Mouse (Mus musculus): ENCODE results near the gene Gm20388. TPM values are rescaled to one million over a fixed set of nuclear protein-coding genes. Genes with fewer than 3 reads are reported as not detected.
"Not testable (repeated sequence)": the region's sequence is repeated elsewhere in the genome, so short reads cannot be mapped to it uniquely, and the experiment has no call there.

Gm20388 gene
- polyA plus RNA-seq, 1 experiment = 18.7 TPM

- TF ChIP-seq POLR2A (IDR thresholded peaks at IDR 0.05; ENCODE audit: borderline replicate concordance, insufficient read depth, low read length) (no peak), CTCF (IDR thresholded peaks at IDR 0.05; ENCODE audit: borderline replicate concordance, insufficient read depth, low read depth, low read length) (no peak)
- WGBS = 63% methylated on average over 8 of the region's 8 CpGs
- 0 out of 2 replicates have a peak, but pooled peaks cover 2% of the 10 kb centered on the region for H3K4me1 ChIP-seq (ENCODE audit: control insufficient read depth, insufficient read depth, low read length)
These were observed 3189.6 kb downstream of the Gm20388 start for GRCm38 (mm10) chr8:123100288-123100687.

GRCm38 (mm10) chr8:123101244-123101643 is 3190.6 kb downstream of the Gm20388 start:
- WGBS = 78% methylated on average over 4 of the region's 4 CpGs
- no peak for DNase-seq
- no peaks in the 10 kb centered on the region for H3K27me3 ChIP-seq (ENCODE audit: control insufficient read depth, insufficient read depth, low read length)
- H3K4me1 ChIP-seq (ENCODE audit: control insufficient read depth, insufficient read depth, low read length) = 0 out of 2 replicates have a peak, but pooled peaks cover 2% of the 10 kb centered on the region
- H3K27ac ChIP-seq (ENCODE audit: insufficient read depth, low read length) = no peak overlapping the region
- H3K4me3 ChIP-seq (replicated peaks; ENCODE audit: insufficient read depth, low read depth, low read length) = no peak overlapping the region
- TF ChIP-seq CTCF (IDR thresholded peaks at IDR 0.05; ENCODE audit: borderline replicate concordance, insufficient read depth, low read depth, low read length) = no peak
- no peak for TF ChIP-seq POLR2A (IDR thresholded peaks at IDR 0.05; ENCODE audit: borderline replicate concordance, insufficient read depth, low read length)

More at GRCm38 (mm10) chr8:123100288-123100687, 3189.6 kb downstream of the Gm20388 start:
- H3K27ac ChIP-seq (ENCODE audit: insufficient read depth, low read length) = no peak overlapping the region
- DNase-seq = no peak
- no peak overlapping the region for H3K4me3 ChIP-seq (replicated peaks; ENCODE audit: insufficient read depth, low read depth, low read length)
- H3K27me3 ChIP-seq (ENCODE audit: control insufficient read depth, insufficient read depth, low read length) = no peaks in the 10 kb centered on the region

- Histone ChIP-seq H3K4me3 (replicated peaks; ENCODE audit: insufficient read depth, low read depth, low read length) (peak within 1 kb of the TSS; percentile 58), H3K27me3 (ENCODE audit: control insufficient read depth, insufficient read depth, low read length) (no peaks in the 10 kb centered on the region), H3K4me1 (ENCODE audit: control insufficient read depth, insufficient read depth, low read length) (0 out of 2 replicates have a peak, but pooled peaks cover 2% of the 10 kb centered on the region), H3K27ac (ENCODE audit: insufficient read depth, low read length) (no peak within 1 kb of the TSS)
- DNase-seq = peak; percentile 98
- TF ChIP-seq POLR2A (IDR thresholded peaks at IDR 0.05; ENCODE audit: borderline replicate concordance, insufficient read depth, low read length) (peak; percentile 86), CTCF (IDR thresholded peaks at IDR 0.05; ENCODE audit: borderline replicate concordance, insufficient read depth, low read depth, low read length) (no peak)
- 1% methylated on average over 56 of the region's 56 CpGs for WGBS
These were observed 3191.4 kb downstream of the Gm20388 start, which contains the start of gene Rpl13 for GRCm38 (mm10) chr8:123101735-123102685. Gene Rpl13, plus strand, starts transcription at chr8:123102350.

GRCm38 (mm10) chr8:123102855-123103254 is 3192.2 kb downstream of the Gm20388 start:
- H3K4me3 ChIP-seq (replicated peaks; ENCODE audit: insufficient read depth, low read depth, low read length) = peak overlapping the region; percentile 58
- H3K27ac ChIP-seq (ENCODE audit: insufficient read depth, low read length); H3K27me3 ChIP-seq (ENCODE audit: control insufficient read depth, insufficient read depth, low read length); H3K4me1 ChIP-seq (ENCODE audit: control insufficient read depth, insufficient read depth, low read length): not testable (repeated sequence)
- WGBS = under 1% methylated on average over 26 of the region's 26 CpGs
- DNase-seq = peak in 1 of 2 experiments; percentile 33

- WGBS = 6% methylated on average over 15 of the region's 15 CpGs
- no peak overlapping the region for H3K27ac ChIP-seq (ENCODE audit: insufficient read depth, low read length)
These were observed 3192.6 kb downstream of the Gm20388 start for GRCm38 (mm10) chr8:123103285-123103684.

GRCm38 (mm10) chr8:123104046-123104767 is 3193.6 kb downstream of the Gm20388 start:
- 67% methylated on average over 6 of the region's 6 CpGs for WGBS
- Histone ChIP-seq H3K4me3 (replicated peaks; ENCODE audit: insufficient read depth, low read depth, low read length) (no peak overlapping the region), H3K27me3 (ENCODE audit: control insufficient read depth, insufficient read depth, low read length) (no peaks in the 10 kb centered on the region), H3K4me1 (ENCODE audit: control insufficient read depth, insufficient read depth, low read length) (0 out of 2 replicates have a peak, but pooled peaks cover 2% of the 10 kb centered on the region), H3K27ac (ENCODE audit: insufficient read depth, low read length) (no peak overlapping the region)
- TF ChIP-seq POLR2A (IDR thresholded peaks at IDR 0.05; ENCODE audit: borderline replicate concordance, insufficient read depth, low read length) (no peak), CTCF (IDR thresholded peaks at IDR 0.05; ENCODE audit: borderline replicate concordance, insufficient read depth, low read depth, low read length) (no peak)
- DNase-seq = no peak

More at GRCm38 (mm10) chr8:123103285-123103684, 3192.6 kb downstream of the Gm20388 start:
- H3K4me3 ChIP-seq (replicated peaks; ENCODE audit: insufficient read depth, low read depth, low read length) = peak overlapping the region; percentile 58
- H3K27me3 ChIP-seq (ENCODE audit: control insufficient read depth, insufficient read depth, low read length) = no peaks in the 10 kb centered on the region
- no peak for DNase-seq
- TF ChIP-seq POLR2A (IDR thresholded peaks at IDR 0.05; ENCODE audit: borderline replicate concordance, insufficient read depth, low read length) (no peak), CTCF (IDR thresholded peaks at IDR 0.05; ENCODE audit: borderline replicate concordance, insufficient read depth, low read depth, low read length) (no peak)
- H3K4me1 ChIP-seq (ENCODE audit: control insufficient read depth, insufficient read depth, low read length) = 0 out of 2 replicates have a peak, but pooled peaks cover 2% of the 10 kb centered on the region

GRCm38 (mm10) chr8:123105553-123106326 is 3195.1 kb downstream of the Gm20388 start:
- peak in 1 of 2 experiments; percentile 30 for DNase-seq

More at GRCm38 (mm10) chr8:123105553-123106326, 3195.1 kb downstream of the Gm20388 start:
- no peaks in the 10 kb centered on the region for H3K27me3 ChIP-seq (ENCODE audit: control insufficient read depth, insufficient read depth, low read length)
- 0 out of 2 replicates have a peak, but pooled peaks cover 2% of the 10 kb centered on the region for H3K4me1 ChIP-seq (ENCODE audit: control insufficient read depth, insufficient read depth, low read length)
- no peak overlapping the region for H3K27ac ChIP-seq (ENCODE audit: insufficient read depth, low read length)
- 52% methylated on average over 5 of the region's 5 CpGs for WGBS
- TF ChIP-seq CTCF (IDR thresholded peaks at IDR 0.05; ENCODE audit: borderline replicate concordance, insufficient read depth, low read depth, low read length) = peak; percentile 29; the same call in 1 of the 2 replicates
- no peak for TF ChIP-seq POLR2A (IDR thresholded peaks at IDR 0.05; ENCODE audit: borderline replicate concordance, insufficient read depth, low read length)
- no peak overlapping the region for H3K4me3 ChIP-seq (replicated peaks; ENCODE audit: insufficient read depth, low read depth, low read length)
